Mouse (Mus musculus): ENCODE measurements around the gene B3gntl1.

The B3gntl1 gene

DNA sequence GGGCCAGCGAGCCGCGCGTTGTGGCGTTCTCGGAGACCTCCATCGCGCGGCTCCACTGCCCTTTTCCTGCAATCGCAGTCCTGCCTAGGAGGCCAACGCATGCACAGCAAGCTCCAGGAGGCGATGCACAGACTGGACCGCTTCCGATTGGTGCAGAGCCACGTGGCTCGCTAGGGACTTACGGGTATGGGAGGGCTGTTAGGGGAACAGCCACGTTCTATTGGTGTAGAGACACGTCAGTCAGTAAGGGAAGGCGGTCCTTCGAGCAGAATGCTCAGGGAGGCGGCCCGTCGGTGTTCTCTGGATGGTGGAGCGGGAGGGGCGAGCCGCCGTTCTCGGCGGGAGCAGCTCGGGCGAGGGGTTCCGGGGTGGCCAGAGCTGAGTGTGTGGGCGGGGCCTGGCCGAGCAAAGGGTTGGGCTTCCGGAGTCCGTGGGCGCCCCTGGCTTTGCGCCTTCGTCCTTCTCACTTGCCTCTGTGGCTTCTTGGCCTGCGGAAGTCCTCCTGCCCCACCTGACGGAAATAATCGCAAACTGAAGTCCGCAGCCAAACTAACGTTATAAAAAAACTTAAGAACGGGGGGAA lies at the start of gene B3gntl1:
Gene B3gntl1 (minus strand): TSS at position 164 of the 583 bp plus-strand sequence.
- peak; percentile 99 for DNase-seq (ENCODE audit: low read depth, low spot score)

- no peak for DNase-seq (ENCODE audit: low read depth, low spot score)
These were observed 49.5 kb upstream of the B3gntl1 start for GRCm38 (mm10) chr11:121722434-121722833.

GRCm38 (mm10) chr11:121720752-121721151 lies 47.8 kb upstream of the B3gntl1 start:
- no peak for DNase-seq (ENCODE audit: low read depth, low spot score)

GRCm38 (mm10) chr11:121717724-121718123 lies 44.8 kb upstream of the B3gntl1 start:
- no peak for DNase-seq (ENCODE audit: low read depth, low spot score)

GRCm38 (mm10) chr11:121714745-121715485 lies 42.0 kb upstream of the B3gntl1 start:
- no peak for DNase-seq (ENCODE audit: low read depth, low spot score)

DNA sequence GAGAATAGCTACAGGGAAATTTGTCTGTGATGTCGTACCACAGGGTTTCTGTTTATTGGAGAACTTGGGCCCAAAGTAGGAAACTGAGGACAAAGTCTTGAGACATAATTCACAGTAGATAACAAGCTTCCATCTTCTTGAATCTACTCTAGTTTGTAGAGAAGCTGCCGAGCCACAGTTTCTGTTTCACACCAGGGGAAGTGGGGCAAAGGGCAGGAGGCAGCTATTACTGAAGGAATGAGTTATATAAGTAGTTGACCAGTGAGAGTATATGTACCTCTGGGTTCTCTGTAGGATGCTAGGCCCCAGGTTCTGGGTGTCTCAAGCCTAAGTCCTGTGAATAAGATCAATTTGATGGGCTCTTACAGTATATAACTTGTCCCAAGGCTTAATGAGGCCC lies 40.6 kb upstream of the B3gntl1 start:
- DNase-seq (ENCODE audit: low read depth, low spot score), result no peak

DNA sequence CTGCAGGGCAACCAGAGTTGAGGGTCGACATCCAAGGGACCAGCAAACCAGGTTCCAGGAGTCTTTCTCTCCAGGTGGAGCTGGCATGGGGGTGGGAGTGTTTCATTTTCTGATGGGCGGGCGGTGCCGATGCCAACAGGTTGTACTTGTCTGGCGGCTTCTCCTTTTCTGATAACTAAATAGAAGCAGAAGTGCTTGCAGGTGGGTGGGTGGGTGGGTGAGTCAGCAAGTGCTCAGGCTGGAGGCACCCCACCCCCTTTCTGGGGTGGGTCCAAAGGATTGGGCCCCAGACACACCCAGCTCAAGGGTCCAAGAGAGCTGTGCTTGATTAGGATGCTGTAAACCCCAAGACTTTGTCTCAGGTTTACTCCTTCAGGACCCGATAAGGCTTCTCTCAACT lies 40.0 kb upstream of the B3gntl1 start:
- no peak for DNase-seq (ENCODE audit: low read depth, low spot score)

DNA sequence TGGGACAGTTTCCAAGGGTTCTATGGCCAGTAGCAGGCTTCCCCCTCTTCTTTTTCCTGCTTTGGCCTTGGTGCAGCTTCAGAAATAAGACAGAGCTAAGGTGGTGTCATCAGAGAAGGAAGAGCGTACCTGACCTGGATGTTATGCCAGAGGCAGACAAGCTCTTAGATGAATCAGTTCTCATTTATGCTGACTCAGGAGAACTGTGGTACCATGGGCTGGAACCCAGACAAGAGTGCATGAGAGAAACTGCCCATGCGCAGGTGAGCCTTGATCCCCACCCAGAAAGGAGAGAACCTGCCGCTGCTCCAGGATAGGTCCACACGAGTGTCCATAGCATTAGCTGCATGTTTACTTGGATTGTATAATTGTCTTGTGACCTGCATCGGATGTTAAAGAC lies 37.3 kb upstream of the B3gntl1 start:
- DNase-seq (ENCODE audit: low read depth, low spot score), result no peak

- no peak for DNase-seq (ENCODE audit: low read depth, low spot score)
These were observed 36.3 kb upstream of the B3gntl1 start for GRCm38 (mm10) chr11:121709278-121709677.

DNA sequence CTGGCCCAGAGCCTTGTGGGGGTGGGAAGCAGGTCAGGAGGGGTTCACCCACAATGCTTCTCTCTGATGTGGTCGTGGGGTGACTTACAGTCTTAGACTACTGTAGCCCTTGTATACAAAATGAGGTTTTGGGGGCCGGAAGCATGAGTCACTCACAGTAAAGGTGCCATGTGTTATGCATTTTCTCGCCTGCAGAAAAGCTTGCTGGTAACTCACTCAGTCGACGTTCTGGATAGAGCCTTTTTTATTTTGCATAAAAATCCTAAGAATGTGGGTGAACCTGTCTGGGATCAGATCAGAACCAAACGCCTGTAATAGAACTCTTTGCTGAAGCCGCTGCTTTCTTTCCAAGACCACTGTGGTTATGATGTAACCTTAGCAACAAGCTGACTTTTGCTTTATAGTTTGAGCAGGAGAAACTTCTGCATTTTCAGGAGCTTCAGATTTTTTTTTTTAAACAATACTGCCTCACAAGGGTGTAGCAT lies 33.6 kb upstream of the B3gntl1 start:
- peak; percentile 90 for DNase-seq (ENCODE audit: low read depth, low spot score)

DNA sequence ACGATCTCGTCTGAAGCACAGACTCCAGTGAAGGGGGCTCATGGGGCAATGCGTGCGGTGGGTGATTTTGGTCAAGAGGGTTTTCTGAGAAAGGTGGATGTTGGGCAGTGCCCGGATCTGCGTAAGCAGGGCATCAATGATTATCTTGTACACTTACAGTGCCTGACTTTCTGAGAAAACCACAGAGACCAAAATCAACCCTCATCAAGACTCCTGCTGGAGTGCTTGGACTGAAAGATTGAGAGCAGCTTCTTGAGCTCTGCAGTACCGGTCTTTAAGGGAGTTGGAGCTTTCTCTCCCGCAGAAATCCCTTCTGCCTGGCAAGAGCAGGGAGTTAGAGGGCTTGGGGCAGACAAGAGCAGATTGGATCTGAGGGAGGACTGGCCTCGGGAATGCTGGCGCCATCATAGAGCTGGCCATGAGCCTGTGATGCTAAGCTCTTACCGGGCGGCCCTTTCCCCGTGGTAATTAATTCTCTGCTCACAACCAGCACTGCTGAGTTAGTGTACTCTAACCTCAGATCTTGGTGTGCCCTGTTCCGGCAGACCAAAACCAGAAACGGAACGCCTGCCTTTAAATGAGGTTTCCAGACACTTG lies 30.8 kb upstream of the B3gntl1 start:
- DNase-seq (ENCODE audit: low read depth, low spot score), result no peak

DNA sequence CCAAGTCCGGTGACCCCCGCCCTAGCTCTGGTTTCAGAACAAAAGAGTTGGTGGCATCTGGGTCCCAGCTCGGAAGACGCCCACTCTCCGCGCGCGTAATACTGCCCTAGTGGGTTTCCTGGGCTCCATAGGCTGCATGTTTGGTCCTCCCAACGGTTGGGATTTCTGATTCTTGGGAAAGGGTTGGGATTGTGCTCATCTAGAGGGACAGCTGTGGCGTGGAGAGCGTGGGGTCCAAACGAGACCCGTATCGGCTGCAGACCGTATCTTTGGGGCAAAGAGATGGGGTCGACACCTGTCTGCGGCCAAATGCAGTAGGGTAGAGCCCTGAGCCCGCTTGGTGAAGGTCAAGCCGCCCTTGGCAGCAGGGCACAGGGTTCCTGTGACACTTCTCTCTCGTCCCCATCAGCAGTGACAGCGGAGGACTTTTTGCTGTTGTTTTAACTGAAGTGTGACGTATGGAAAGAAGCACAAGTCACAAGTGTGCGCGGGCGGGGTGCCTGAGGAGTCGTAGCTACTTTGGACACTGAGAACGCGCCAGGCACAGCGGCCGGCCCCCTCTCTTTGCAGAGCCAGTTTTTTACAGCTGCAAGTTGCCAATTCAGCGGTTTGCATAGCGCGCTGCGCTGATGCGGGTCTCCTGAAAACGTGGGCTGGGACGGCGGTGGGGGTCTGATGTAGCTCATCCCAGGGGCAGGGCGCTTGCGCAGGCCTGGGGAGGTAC lies 30.1 kb upstream of the B3gntl1 start:
- DNase-seq (ENCODE audit: low read depth, low spot score), result peak; percentile 80

DNA sequence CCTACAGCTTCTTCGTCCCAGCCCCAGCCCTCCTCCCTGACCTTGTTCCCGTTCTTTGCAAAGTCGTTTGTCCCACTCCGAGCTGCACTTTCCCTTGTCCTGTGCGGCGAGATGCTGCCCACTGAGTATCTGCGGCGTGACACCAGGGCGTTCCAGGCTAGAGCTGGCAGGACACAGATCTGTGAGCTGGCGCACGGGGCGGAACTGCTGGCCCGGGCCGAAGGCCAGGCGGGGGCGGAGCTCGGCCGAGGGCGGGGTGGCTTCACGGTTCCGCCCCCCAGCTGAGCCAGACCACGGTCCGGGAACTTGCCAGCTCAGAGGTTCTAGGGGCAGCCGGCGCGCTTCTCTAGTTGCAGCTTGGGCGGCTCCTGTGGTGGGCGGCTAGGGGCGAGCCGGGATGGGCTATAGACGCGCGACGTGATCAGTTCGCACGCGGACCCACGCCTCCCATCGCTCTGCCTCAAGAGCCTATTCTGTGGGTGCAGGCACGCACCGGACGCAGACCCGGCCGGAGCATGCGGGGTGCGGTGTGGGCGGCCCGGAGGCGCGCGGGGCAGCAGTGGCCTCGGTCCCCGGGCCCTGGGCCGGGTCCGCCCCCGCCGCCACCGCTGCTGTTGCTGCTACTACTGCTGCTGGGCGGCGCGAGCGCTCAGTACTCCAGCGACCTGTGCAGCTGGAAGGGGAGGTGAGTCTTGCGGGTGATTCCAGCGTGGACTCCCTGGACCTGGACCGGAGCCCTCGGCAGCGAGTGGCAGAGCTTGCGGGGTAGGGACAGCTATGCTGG lies 29.4 kb upstream of the B3gntl1 start:
- DNase-seq (ENCODE audit: low read depth, low spot score), result peak; percentile 57

- DNase-seq (ENCODE audit: low read depth, low spot score), result no peak
These were observed 28.3 kb upstream of the B3gntl1 start, which contains the start of gene Metrnl for GRCm38 (mm10) chr11:121701244-121701643. Metrnl (plus strand) TSS chr11:121701544.

- DNase-seq (ENCODE audit: low read depth, low spot score), result no peak
These were observed 25.5 kb upstream of the B3gntl1 start for GRCm38 (mm10) chr11:121698381-121698955.

DNA sequence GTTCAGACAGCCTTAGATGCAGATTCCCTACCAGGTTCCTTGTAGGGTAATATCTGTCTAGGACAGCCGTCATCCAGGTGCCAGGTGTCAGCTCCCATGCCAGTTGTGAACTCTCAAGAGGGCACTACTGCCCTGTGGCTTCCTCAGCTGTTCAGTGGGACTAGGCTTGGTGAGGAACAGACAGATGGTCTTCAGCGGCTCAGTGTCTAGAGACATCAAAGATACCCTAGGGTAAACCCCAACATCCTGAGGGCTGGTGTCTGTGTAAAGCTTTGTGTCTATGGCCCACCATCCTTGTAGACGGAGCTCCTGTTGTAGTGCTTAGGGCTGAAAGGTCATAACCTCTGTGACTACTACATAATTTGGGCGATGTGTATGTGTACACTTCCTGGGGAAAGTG lies 24.3 kb upstream of the B3gntl1 start:
- DNase-seq (ENCODE audit: low read depth, low spot score), result no peak

DNA sequence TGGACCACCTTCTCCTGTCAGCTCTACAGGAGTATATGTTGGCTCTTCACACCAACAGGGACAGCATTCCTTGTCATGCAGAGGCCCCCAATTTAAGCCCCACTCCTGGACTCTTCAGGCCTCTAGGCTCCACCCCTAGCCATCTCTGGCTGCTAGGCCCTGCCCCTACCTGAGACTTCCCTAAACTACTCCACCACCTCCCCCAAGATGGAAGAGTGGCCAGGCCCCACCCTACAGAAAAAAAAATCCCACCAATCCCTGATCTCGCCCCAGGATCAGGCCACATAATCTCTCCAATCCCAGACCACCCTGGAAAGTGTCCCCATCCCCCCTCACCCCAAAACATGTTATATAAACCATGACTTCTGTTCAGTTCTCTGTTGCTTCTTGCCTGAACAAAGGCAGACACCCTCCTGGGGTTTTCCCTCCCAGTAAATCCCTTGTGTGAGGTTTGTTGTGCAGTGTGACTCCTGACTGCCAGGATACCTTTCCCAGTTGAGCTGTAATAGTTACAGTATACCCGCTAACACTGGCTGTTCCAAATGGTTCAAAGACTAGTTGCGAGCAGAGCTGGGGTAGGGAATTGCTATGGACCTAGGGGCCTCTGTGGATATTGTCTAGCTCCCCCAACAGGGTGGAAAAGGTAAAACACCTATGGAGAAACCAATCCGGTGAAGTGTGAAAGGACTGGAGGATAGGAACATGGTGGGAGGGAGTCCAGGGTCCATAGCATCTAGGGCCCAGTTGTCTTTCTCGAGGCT lies 22.5 kb upstream of the B3gntl1 start:
- DNase-seq (ENCODE audit: low read depth, low spot score), result no peak

GRCm38 (mm10) chr11:121688024-121688423 lies 15.1 kb upstream of the B3gntl1 start:
- peak; percentile 41 for DNase-seq (ENCODE audit: low read depth, low spot score)

- no peak for DNase-seq (ENCODE audit: low read depth, low spot score)
These were observed 13.7 kb upstream of the B3gntl1 start for GRCm38 (mm10) chr11:121686674-121687073.

- DNase-seq (ENCODE audit: low read depth, low spot score), result no peak
These were observed 13.1 kb upstream of the B3gntl1 start for GRCm38 (mm10) chr11:121686091-121686490.
